Mouse (Mus musculus) thymus, adult 2 months (tissue): ENCODE data around the gene Lsamp.

Experiments used
- CTCF ChIP-seq: fragments of 200-500 bp; IDR thresholded peaks from 2 replicates; pipeline ENCODE4 v1.5.1; 2012; ENCODE audit warnings: mild to moderate bottlenecking, control low read depth, low read length, moderate library complexity, borderline replicate concordance; ENCODE audit not compliant: control insufficient read depth, poor library complexity, insufficient read depth; ENCODE audit errors: extremely low read depth
- POLR2A ChIP-seq: fragments of 200-500 bp; IDR thresholded peaks from 2 replicates; pipeline ENCODE4 v1.6.1; 2012; ENCODE audit warnings: mild to moderate bottlenecking, low read length, control low read depth, moderate library complexity; ENCODE audit not compliant: control insufficient read depth, poor library complexity, insufficient read depth; ENCODE audit errors: extremely low read depth

GRCm38 (mm10) chr16:41692435-41692834 is 1708.3 kb downstream of the Lsamp start:
- TF ChIP-seq CTCF (no peak), POLR2A (no peak)
